Mouse (Mus musculus) embryonic facial prominence, embryonic 15.5 days (tissue): Measurements from ENCODE around the gene Palld. TPM values are rescaled to one million over a fixed set of nuclear protein-coding genes. Genes with fewer than 3 reads are reported as not detected.
A peak's percentile ranks its signal among the peaks of the same experiment; 100 is the strongest.

Experiments used
- ATAC-seq: fragments of 200-750 bp; cut with Nextera tagmentation; 2 replicates; pipeline ENCODE4 v1.8.0; 2017; ENCODE audit warnings: low read depth, moderate TSS enrichment; ENCODE audit not compliant: insufficient number of reproducible peaks, low FRiP score, low TSS enrichment
- H3K27ac ChIP-seq: fragments of 300-500 bp; sonication (generic); replicated peaks from 2 replicates; pipeline ENCODE4 v1.5.1; 2015; ENCODE audit warnings: mild to moderate bottlenecking, inconsistent platforms
- H3K27me3 ChIP-seq: fragments of 300-500 bp; sonication (generic); 2 replicates; pipeline ENCODE4 v1.6.1; 2015; ENCODE audit warnings: inconsistent platforms
- H3K36me3 ChIP-seq: fragments of 300-500 bp; sonication (generic); 2 replicates; pipeline ENCODE4 v1.6.1; 2015; ENCODE audit warnings: mild to moderate bottlenecking, inconsistent platforms
- H3K4me1 ChIP-seq: fragments of 300-500 bp; sonication (generic); 2 replicates; pipeline ENCODE4 v1.6.1; 2015; ENCODE audit warnings: inconsistent platforms
- H3K4me2 ChIP-seq: fragments of 300-500 bp; sonication (generic); replicated peaks from 2 replicates; pipeline ENCODE4 v1.6.1; 2015; ENCODE audit warnings: mild to moderate bottlenecking, inconsistent platforms
- H3K4me3 ChIP-seq: fragments of 300-500 bp; sonication (generic); replicated peaks from 2 replicates; pipeline ENCODE4 v1.5.1; 2015; ENCODE audit warnings: mild to moderate bottlenecking, inconsistent platforms
- H3K9ac ChIP-seq: fragments of 300-500 bp; sonication (generic); 2 replicates; pipeline ENCODE4 v1.6.1; 2015; ENCODE audit warnings: inconsistent platforms
- H3K9me3 ChIP-seq: fragments of 300-500 bp; sonication (generic); replicated peaks from 2 replicates; pipeline ENCODE4 v1.6.1; 2016; ENCODE audit warnings: inconsistent platforms
- WGBS: fragments of 180-500 bp; shearing (Covaris S2); methylation state at CpG from one replicate; pipeline ENCODE4 v1.1.7; 2015; 5-methylcytosine and 5-hydroxymethylcytosine counted together
- polyA plus RNA-seq: library from polyadenylated mRNA; unstranded; fragments of >200 nt; fragmentation: Nextera tagmentation; extraction: Ambion mirVana; gene quantifications from 2 replicates; pipeline ENCODE4 v1.2.1, GENCODE M21; 2015

Gene Palld
- polyA plus RNA-seq, 1 experiment from 2014 or later, result 141 TPM

DNA sequence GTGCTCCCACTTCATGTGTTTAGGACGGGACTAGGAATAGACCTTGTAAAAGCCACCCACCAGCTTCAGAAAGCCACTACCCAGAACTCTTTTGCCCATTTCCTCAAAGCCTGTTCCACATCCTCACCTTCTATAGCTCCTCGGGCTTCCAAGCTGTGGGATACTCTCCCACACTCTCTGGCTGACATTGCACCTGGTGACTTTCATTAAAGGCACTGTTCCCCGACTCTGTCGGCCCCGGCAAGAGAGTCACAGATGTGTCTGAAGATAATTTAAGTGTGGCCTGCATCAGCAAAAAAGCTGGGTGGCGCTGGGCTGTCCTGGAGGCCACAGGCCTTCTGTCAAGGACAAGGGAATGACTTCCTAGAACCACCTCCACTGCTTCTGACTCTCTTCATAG lies 350.3 kb downstream of the Palld start:
- H3K9ac ChIP-seq, result no peak overlapping the region
- H3K4me3 ChIP-seq, result no peak overlapping the region
- H3K27ac ChIP-seq, result peak overlapping the region; percentile 75
- H3K27me3 ChIP-seq, result no peaks in the 10 kb centered on the region
- ATAC-seq, result 0 out of 2 replicates have a peak, but pooled peaks have one; percentile 45
- WGBS, result 27% methylated on average over 6 of the region's 6 CpGs
- no peak overlapping the region for H3K4me2 ChIP-seq
- 0 out of 2 replicates have a peak, but pooled peaks cover 8% of the 10 kb centered on the region for H3K9me3 ChIP-seq
- peaks cover 41% of the 10 kb centered on the region for H3K4me1 ChIP-seq
- H3K36me3 ChIP-seq, result peaks cover 26% of the 10 kb centered on the region

GRCm38 (mm10) chr8:61550006-61550748 lies 352.3 kb downstream of the Palld start:
- no peak for ATAC-seq
- Histone ChIP-seq H3K4me3 (no peak overlapping the region), H3K4me1 (peaks cover 27% of the 10 kb centered on the region), H3K9me3 (0 out of 2 replicates have a peak, but pooled peaks cover 8% of the 10 kb centered on the region), H3K27ac (no peak overlapping the region), H3K36me3 (peaks cover 29% of the 10 kb centered on the region), H3K27me3 (no peaks in the 10 kb centered on the region), H3K4me2 (no peak overlapping the region), H3K9ac (no peak overlapping the region)
- 44% methylated on average over 26 of the region's 27 CpGs for WGBS

- peaks cover 33% of the 10 kb centered on the region for H3K36me3 ChIP-seq
- no peak overlapping the region for H3K4me2 ChIP-seq
- no peak overlapping the region for H3K9ac ChIP-seq
- H3K4me3 ChIP-seq, result no peak overlapping the region
- ATAC-seq, result 0 out of 2 replicates have a peak, but pooled peaks have one; percentile 27
- 56% methylated on average over 41 of the region's 41 CpGs for whole genome bisulfite sequencing
- 0 out of 2 replicates have a peak, but pooled peaks cover 8% of the 10 kb centered on the region for H3K9me3 ChIP-seq
- H3K27me3 ChIP-seq, result no peaks in the 10 kb centered on the region
- no peak overlapping the region for H3K27ac ChIP-seq
- peaks cover 22% of the 10 kb centered on the region for H3K4me1 ChIP-seq
These were observed 352.9 kb downstream of the Palld start for GRCm38 (mm10) chr8:61549585-61549984.

DNA sequence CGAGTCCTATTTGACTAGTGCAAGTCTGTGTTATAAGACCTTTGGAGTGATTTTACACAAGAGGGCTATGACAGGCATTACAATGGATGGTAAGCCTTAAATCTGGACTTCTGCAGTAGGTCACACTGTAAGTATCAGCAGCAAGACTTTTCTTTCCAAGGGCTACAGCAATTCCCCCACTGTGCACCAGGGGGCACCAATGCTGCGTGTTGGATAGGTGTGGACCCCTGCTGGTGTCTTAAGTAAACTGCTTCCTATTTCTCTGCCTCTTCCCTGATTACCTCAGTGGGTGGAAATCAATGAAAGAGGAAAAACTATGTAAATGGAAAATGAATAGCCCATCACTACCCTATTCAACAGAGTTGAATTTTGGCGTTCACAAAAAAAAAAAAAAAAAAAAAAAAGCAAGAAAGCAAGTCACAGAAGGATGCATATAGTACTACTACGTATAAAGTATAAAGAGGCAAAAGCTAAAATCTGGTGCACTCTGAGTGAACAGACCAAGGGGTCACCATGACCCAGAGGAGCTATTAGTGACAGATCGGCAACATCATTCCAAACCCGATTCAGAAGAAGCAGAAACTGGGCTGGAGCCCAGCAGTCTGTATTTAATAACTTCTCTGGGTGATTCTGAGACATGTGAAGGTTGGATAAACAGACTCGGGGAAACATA lies 362.5 kb downstream of the Palld start:
- peak; percentile 34; the same call in 1 of the 2 replicates for ATAC-seq
- no peak overlapping the region for H3K4me3 ChIP-seq
- peaks cover 33% of the 10 kb centered on the region for H3K36me3 ChIP-seq
- H3K27ac ChIP-seq, result no peak overlapping the region
- H3K27me3 ChIP-seq, result no peaks in the 10 kb centered on the region
- H3K4me1 ChIP-seq, result peaks cover 10% of the 10 kb centered on the region
- no peak overlapping the region for H3K4me2 ChIP-seq
- H3K9ac ChIP-seq, result no peak overlapping the region
- H3K9me3 ChIP-seq, result no peaks in the 10 kb centered on the region
- WGBS, result 35% methylated on average over 7 of the region's 7 CpGs

DNA sequence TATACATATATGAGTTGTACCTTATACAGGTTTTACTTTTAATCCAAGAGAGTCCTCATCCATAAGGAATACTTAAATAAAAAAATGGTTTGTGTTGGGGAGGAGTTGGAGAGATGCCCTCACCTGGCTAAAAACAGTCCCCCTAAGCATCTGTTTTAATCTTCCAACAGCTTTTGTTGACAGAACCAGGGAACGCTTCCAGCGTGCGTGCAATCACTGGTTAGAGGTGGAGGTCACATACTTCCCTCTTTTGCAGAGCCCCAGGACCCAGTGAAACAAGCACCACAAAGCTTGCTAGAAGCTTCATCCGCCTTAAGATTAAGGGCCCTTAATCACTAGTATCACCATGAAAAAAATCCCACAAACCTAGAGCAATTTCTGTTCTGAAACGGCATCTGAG lies 365.0 kb downstream of the Palld start:
- no peak overlapping the region for H3K4me2 ChIP-seq
- H3K27ac ChIP-seq, result no peak overlapping the region
- peaks cover 37% of the 10 kb centered on the region for H3K36me3 ChIP-seq
- WGBS, result 61% methylated on average over 5 of the region's 5 CpGs
- peaks cover 10% of the 10 kb centered on the region for H3K4me1 ChIP-seq
- H3K9ac ChIP-seq, result no peak overlapping the region
- no peaks in the 10 kb centered on the region for H3K9me3 ChIP-seq
- ATAC-seq, result no peak
- H3K27me3 ChIP-seq, result no peaks in the 10 kb centered on the region
- H3K4me3 ChIP-seq, result no peak overlapping the region

DNA sequence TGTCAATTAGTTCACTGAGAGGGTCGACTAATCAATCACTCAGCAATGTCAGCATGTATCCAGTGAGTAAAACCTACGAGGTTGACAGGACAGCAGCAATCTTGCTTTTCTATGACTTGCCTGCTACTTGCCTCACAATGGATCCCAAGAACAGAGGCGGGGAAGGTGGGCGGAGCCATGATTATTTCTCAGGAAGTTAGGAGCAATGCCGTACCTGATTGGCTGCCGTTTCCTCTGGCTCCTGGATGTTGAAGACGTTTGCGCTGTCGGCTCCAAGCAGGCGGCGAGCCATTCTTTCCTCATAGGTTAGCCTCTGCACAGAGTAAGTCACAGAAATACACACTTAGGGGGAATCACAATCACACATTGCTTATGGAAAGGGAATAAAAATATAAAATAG lies 367.0 kb downstream of the Palld start:
- H3K4me3 ChIP-seq, result no peak overlapping the region
- H3K27me3 ChIP-seq, result no peaks in the 10 kb centered on the region
- H3K36me3 ChIP-seq, result peaks cover 51% of the 10 kb centered on the region
- WGBS, result 78% methylated on average over 11 of the region's 11 CpGs
- no peak overlapping the region for H3K4me2 ChIP-seq
- no peak overlapping the region for H3K27ac ChIP-seq
- ATAC-seq, result no peak
- H3K9me3 ChIP-seq, result no peaks in the 10 kb centered on the region
- H3K4me1 ChIP-seq, result peaks cover 10% of the 10 kb centered on the region
- H3K9ac ChIP-seq, result no peak overlapping the region

GRCm38 (mm10) chr8:61533356-61533926 lies 369.0 kb downstream of the Palld start:
- no peak for ATAC-seq
- 43% methylated on average over 16 of the region's 16 CpGs for WGBS

GRCm38 (mm10) chr8:61532831-61533230 lies 369.7 kb downstream of the Palld start:
- 66% methylated on average over 5 of the region's 5 CpGs for WGBS
- Histone ChIP-seq H3K9ac (no peak overlapping the region), H3K9me3 (no peaks in the 10 kb centered on the region), H3K36me3 (peaks cover 56% of the 10 kb centered on the region), H3K4me3 (no peak overlapping the region), H3K27me3 (no peaks in the 10 kb centered on the region), H3K4me2 (no peak overlapping the region), H3K27ac (no peak overlapping the region), H3K4me1 (peaks cover 2% of the 10 kb centered on the region; the same call in 1 of the 2 replicates)
- ATAC-seq, result no peak

More at GRCm38 (mm10) chr8:61533356-61533926, 369.0 kb downstream of the Palld start:
- no peak overlapping the region for H3K9ac ChIP-seq
- no peak overlapping the region for H3K4me2 ChIP-seq
- H3K4me1 ChIP-seq, result peaks cover 8% of the 10 kb centered on the region
- no peak overlapping the region for H3K4me3 ChIP-seq
- H3K36me3 ChIP-seq, result peaks cover 56% of the 10 kb centered on the region
- no peak overlapping the region for H3K27ac ChIP-seq
- H3K9me3 ChIP-seq, result no peaks in the 10 kb centered on the region
- no peaks in the 10 kb centered on the region for H3K27me3 ChIP-seq

DNA sequence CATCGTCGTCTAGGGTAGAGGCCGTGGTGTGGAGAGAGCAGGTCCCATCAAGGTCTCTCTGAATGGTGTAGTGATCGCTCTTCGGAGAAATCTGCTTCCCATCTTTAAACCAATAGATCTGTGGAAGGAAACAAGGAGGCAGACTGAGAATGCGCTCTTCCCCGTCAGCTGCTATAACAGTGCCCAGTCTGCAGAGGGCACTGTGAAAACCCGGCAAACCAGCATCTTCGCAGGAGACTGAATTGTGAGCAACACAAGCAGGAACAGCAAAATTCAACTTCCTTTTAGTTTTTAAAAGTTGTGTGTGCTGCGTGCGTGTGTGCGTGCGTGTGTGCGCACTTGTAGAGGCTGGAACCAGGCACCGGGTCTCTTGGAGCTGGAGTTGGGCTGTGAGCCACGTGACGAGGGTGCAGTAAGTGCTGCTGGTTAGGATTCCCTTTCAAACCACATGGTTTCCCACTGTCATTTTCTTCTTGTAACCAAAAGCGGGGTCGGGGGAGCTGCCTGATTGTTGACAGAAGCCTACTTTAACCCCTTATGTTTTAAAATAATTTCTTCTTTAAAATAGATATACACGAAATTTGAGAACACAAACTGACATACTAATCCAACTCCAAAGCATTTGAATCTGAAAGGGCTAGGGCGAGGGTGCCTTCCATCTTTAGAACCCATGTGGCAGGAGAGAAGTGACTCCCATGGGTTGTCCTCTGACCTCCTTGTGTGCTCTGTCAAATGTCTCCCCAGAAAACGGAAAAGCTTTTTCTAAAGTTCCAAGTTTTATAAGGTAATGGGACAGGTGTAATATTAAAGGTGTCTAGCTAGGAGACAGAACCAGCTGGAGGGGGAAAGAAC lies 370.3 kb downstream of the Palld start:
- Histone ChIP-seq H3K27me3 (no peaks in the 10 kb centered on the region), H3K4me1 (no peaks in the 10 kb centered on the region), H3K9me3 (no peaks in the 10 kb centered on the region), H3K9ac (no peak overlapping the region), H3K36me3 (peaks cover 58% of the 10 kb centered on the region), H3K4me3 (no peak overlapping the region), H3K27ac (no peak overlapping the region), H3K4me2 (0 out of 2 replicates have a peak overlapping the region, but pooled peaks have one; percentile 3)
- no peak for ATAC-seq
- 59% methylated on average over 22 of the region's 22 CpGs for whole genome bisulfite sequencing

- ATAC-seq, result no peak
- no peak overlapping the region; the same call in 1 of the 2 replicates for H3K27ac ChIP-seq
- no peaks in the 10 kb centered on the region for H3K9me3 ChIP-seq
- peaks cover 65% of the 10 kb centered on the region for H3K36me3 ChIP-seq
- no peaks in the 10 kb centered on the region for H3K27me3 ChIP-seq
- H3K9ac ChIP-seq, result no peak overlapping the region
- H3K4me1 ChIP-seq, result no peaks in the 10 kb centered on the region
- H3K4me3 ChIP-seq, result no peak overlapping the region
- no peak overlapping the region for H3K4me2 ChIP-seq
- 65% methylated on average over 6 of the region's 6 CpGs for WGBS
These were observed 373.8 kb downstream of the Palld start for GRCm38 (mm10) chr8:61528642-61529041.
